Mouse (Mus musculus) frontal cortex, postnatal 10 days (tissue): ENCODE results near the gene Ribc1.
A peak's percentile ranks its signal among the peaks of the same experiment; 100 is the strongest.

ENCODE experiments used
- DNase-seq, 2 experiments: peaks; one replicate each; pipeline ENCODE4 v3.0.0; 2022; ENCODE audit warnings: low spot score in 2 of 2, mixed read lengths in 1 of 2

The Ribc1 gene

GRCm38 (mm10) chrX:152016151-152017145, at the start of gene Ribc1, which contains the start of gene Smc1a:
Ribc1 (minus strand) TSS chrX:152016295.
Smc1a (plus strand) TSS chrX:152016428.
- peak; percentile 87 to 88 for DNase-seq

GRCm38 (mm10) chrX:152065674-152066073, 49.6 kb upstream of the Ribc1 start:
- DNase-seq: no peak

GRCm38 (mm10) chrX:152054094-152054493, 38.0 kb upstream of the Ribc1 start:
- DNase-seq: no peak

- no peak for DNase-seq
These were observed 36.5 kb upstream of the Ribc1 start for GRCm38 (mm10) chrX:152052546-152052945.

GRCm38 (mm10) chrX:152047230-152047629, 31.1 kb upstream of the Ribc1 start:
- DNase-seq: no peak

- DNase-seq: no peak
These were observed 23.8 kb upstream of the Ribc1 start for GRCm38 (mm10) chrX:152039865-152040264.

- DNase-seq: no peak
These were observed 3.2 kb upstream of the Ribc1 start for GRCm38 (mm10) chrX:152019294-152019693.

GRCm38 (mm10) chrX:152017186-152017585, 1.1 kb upstream of the Ribc1 start:
- DNase-seq: no peak

- DNase-seq: no peak
These were observed 344 bp downstream of the Ribc1 start for GRCm38 (mm10) chrX:152015752-152016150.

GRCm38 (mm10) chrX:152007863-152008262, 8.2 kb downstream of the Ribc1 start:
- no peak for DNase-seq

GRCm38 (mm10) chrX:152002865-152003264, 13.2 kb downstream of the Ribc1 start:
- DNase-seq: no peak

- DNase-seq: peak; percentile 67 to 74
These were observed 14.1 kb downstream of the Ribc1 start, which contains the start of gene Hsd17b10 for GRCm38 (mm10) chrX:152001737-152002710. Hsd17b10 (plus strand) TSS chrX:152001845.

- no peak for DNase-seq
These were observed 14.9 kb downstream of the Ribc1 start for GRCm38 (mm10) chrX:152001182-152001684.

- no peak for DNase-seq
These were observed 16.9 kb downstream of the Ribc1 start for GRCm38 (mm10) chrX:151999006-151999710.
